8 mouse cellular contexts compared by ENCODE assay signal in the genomic region with DNA sequence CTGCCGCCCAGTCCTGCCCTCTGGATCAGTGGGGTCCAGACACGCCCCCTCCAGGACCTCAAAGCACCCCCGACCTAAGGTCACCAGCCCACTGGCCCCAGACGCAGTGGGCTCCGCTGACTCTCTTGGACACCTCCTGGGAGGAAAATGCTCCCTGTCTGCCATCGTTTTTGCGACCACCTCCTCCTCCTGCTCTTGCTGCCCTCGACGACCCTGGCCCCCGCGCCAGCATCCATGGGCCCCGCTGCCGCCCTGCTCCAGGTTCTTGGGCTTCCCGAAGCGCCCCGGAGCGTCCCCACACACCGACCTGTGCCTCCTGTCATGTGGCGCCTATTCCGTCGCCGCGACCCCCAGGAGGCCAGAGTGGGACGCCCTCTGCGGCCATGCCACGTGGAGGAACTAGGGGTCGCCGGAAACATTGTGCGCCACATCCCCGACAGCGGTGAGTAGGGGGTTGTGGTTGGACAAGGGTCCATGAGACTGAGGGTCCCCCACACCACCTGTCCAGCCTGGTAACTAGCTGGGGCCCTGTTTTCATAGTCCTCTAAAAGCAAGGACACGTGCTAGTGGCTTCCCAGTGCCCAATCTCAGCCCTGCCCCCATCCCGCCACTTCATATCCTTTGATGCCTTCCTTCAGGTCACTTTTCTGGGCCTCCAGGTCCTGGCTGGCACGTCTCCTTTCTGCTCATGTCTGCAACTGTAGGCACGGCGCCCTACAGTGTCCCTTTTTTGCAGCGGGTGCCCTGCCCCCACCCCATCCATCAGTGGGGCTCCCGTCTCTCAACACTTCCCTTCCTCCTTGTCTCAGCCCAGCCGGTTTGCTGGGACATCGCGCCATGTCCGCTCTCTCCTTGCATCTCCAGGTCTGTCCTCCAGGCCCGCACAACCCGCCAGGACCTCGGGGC. TPM values are rescaled to one million over a fixed set of nuclear protein-coding genes. Genes with fewer than 3 reads are reported as not detected.
DNase-seq lines count a peak whose midpoint lies in the region; ATAC-seq and TF ChIP-seq lines count a peak whose summit lies in the region.

No protein-coding gene starts in this region.

- no peaks in the 10 kb centered on the region for H3K9me3 ChIP-seq in kidney, embryonic 16.5 days (ENCODE audit: low read length)
- no peaks in the 10 kb centered on the region for H3K9me3 ChIP-seq in hindbrain, embryonic 15.5 days
- H3K9me3 ChIP-seq in neural tube, embryonic 11.5 days (ENCODE audit: control insufficient read depth, low read length) = no peaks in the 10 kb centered on the region

- TF ChIP-seq POLR2A in kidney, adult 2 months (IDR thresholded peaks at IDR 0.05; ENCODE audit: low read depth, low read length) = no peak

- peaks cover 22% of the 10 kb centered on the region for H3K4me1 ChIP-seq in kidney, embryonic 16.5 days (ENCODE audit: insufficient read depth, low read length)
- H3K4me1 ChIP-seq in kidney, adult 2 months (ENCODE audit: control insufficient read depth, insufficient read depth, low read length) = no peaks in the 10 kb centered on the region
- peaks cover 25% of the 10 kb centered on the region for H3K4me1 ChIP-seq in hindbrain, embryonic 15.5 days (replicated peaks)
- peaks cover 23% of the 10 kb centered on the region for H3K4me1 ChIP-seq in neural tube, embryonic 11.5 days (ENCODE audit: control insufficient read depth, insufficient read depth, low read length)

- peak overlapping the region; percentile 49 for H3K4me2 ChIP-seq in kidney, embryonic 16.5 days (replicated peaks; ENCODE audit: low read depth, low read length)
- H3K4me2 ChIP-seq in hindbrain, embryonic 15.5 days = 0 out of 2 replicates have a peak overlapping the region, but pooled peaks have one; percentile 5
- peak overlapping the region; percentile 33 for H3K4me2 ChIP-seq in neural tube, embryonic 11.5 days (ENCODE audit: low read depth)

- 0 out of 2 replicates have a peak overlapping the region, but pooled peaks have one; percentile 56 for H3K9ac ChIP-seq in kidney, embryonic 16.5 days (replicated peaks; ENCODE audit: low read length)
- no peak overlapping the region for H3K9ac ChIP-seq in hindbrain, embryonic 15.5 days
- peak overlapping the region; percentile 26; the same call in 1 of the 2 replicates for H3K9ac ChIP-seq in neural tube, embryonic 11.5 days (ENCODE audit: low read length)

- 6% methylated on average over 45 of the region's 45 CpGs for WGBS in kidney, embryonic 16.5 days
- 26% methylated on average over 45 of the region's 45 CpGs for WGBS in kidney, adult 2 months
- 8% methylated on average over 45 of the region's 45 CpGs for WGBS in hindbrain, embryonic 15.5 days
- 2% methylated on average over 45 of the region's 45 CpGs for WGBS in neural tube, embryonic 11.5 days

- peak; percentile 11; the same call in 1 of the 2 replicates for ATAC-seq in kidney, embryonic 16.5 days (ENCODE audit: low FRiP score, low TSS enrichment)
- 0 out of 2 replicates have a peak, but pooled peaks have one; percentile 1 for ATAC-seq in hindbrain, embryonic 15.5 days (ENCODE audit: low FRiP score, low read depth)
- ATAC-seq in neural tube, embryonic 11.5 days (ENCODE audit: insufficient read depth, low FRiP score, low TSS enrichment) = peak; percentile 37

- H3K4me3 ChIP-seq in kidney, embryonic 16.5 days (ENCODE audit: low read length) = peak overlapping the region; percentile 30
- H3K4me3 ChIP-seq in kidney, adult 2 months (ENCODE audit: insufficient read depth, low read depth, low read length) = no peak overlapping the region
- H3K4me3 ChIP-seq in hindbrain, embryonic 15.5 days = no peak overlapping the region
- peak overlapping the region; percentile 15 for H3K4me3 ChIP-seq in neural tube, embryonic 11.5 days (ENCODE audit: low read depth, low read length)

- peaks cover 39% of the 10 kb centered on the region for H3K36me3 ChIP-seq in kidney, embryonic 16.5 days (ENCODE audit: insufficient read depth, low read length)
- H3K36me3 ChIP-seq in kidney, adult 2 months (ENCODE audit: control insufficient read depth, insufficient read depth, low read length) = peaks cover 3% of the 10 kb centered on the region
- H3K36me3 ChIP-seq in hindbrain, embryonic 15.5 days = peaks cover 54% of the 10 kb centered on the region
- H3K36me3 ChIP-seq in neural tube, embryonic 11.5 days (ENCODE audit: control insufficient read depth, insufficient read depth, low read length) = peaks cover 18% of the 10 kb centered on the region

- H3K27ac ChIP-seq in kidney, embryonic 16.5 days (ENCODE audit: low read length) = no peak overlapping the region
- H3K27ac ChIP-seq in kidney, adult 2 months (ENCODE audit: insufficient read depth, low read depth, low read length) = no peak overlapping the region
- H3K27ac ChIP-seq in hindbrain, embryonic 15.5 days (replicated peaks) = peak overlapping the region; percentile 18; the same call in 1 of the 2 replicates
- no peak overlapping the region for H3K27ac ChIP-seq in neural tube, embryonic 11.5 days (ENCODE audit: low read depth, low read length)

- DNase-seq in kidney, adult 2 months = no peak
- peak; percentile 83 for DNase-seq in embryo, embryonic 9.5 days (ENCODE audit: extremely low spot score)
- DNase-seq in neural tube, embryonic 11.5 days (ENCODE audit: low spot score) = peak; percentile 26
- DNase-seq in spleen, postnatal 36 days (ENCODE audit: low spot score in 2 of 2) = no peak
- DNase-seq in ovary, postnatal 14 days (ENCODE audit: low spot score) = no peak
- no peak for DNase-seq in kidney, adult 11 months

- no peak for TF ChIP-seq CTCF in kidney, adult 2 months (conservative IDR thresholded peaks at IDR 0.05; ENCODE audit: insufficient read depth, insufficient read length, low read depth, low read length)

- H3K27me3 ChIP-seq in kidney, embryonic 16.5 days (ENCODE audit: insufficient read depth, low read length) = no peaks in the 10 kb centered on the region
- no peaks in the 10 kb centered on the region for H3K27me3 ChIP-seq in kidney, adult 2 months (replicated peaks; ENCODE audit: control insufficient read depth, insufficient read depth, low read length)
- no peaks in the 10 kb centered on the region for H3K27me3 ChIP-seq in hindbrain, embryonic 15.5 days
- H3K27me3 ChIP-seq in neural tube, embryonic 11.5 days (ENCODE audit: control insufficient read depth, insufficient read depth, low read length) = no peaks in the 10 kb centered on the region

RNA-seq across cellular contexts. Expression of a gene that starts 0.5 kb away (rescaled TPM):
- polyA plus RNA-seq in kidney, embryonic 16.5 days (2015; fragmentation: Nextera tagmentation; extraction: Ambion mirVana) = 5.5 TPM in 2 replicates
- polyA plus RNA-seq in kidney, adult 2 months (2012; rRNA removed) = 0.08 TPM in 1 of 2 replicates, not detected in the other
- 2.8 and 7.8 TPM in 2 replicates for polyA plus RNA-seq in hindbrain, embryonic 15.5 days (2015; fragmentation: Nextera tagmentation; extraction: Ambion mirVana)
- 0.93 and 1.5 TPM in 2 replicates for polyA plus RNA-seq in neural tube, embryonic 11.5 days (2014; fragmentation: Nextera tagmentation; extraction: Ambion mirVana)

RNA-seq across cellular contexts. Expression of a gene that starts 14.5 kb away (rescaled TPM):
- 2.5 and 2.7 TPM in 2 replicates for polyA plus RNA-seq in kidney, embryonic 16.5 days (2015; fragmentation: Nextera tagmentation; extraction: Ambion mirVana)
- 0.58 and 0.66 TPM in 2 replicates for polyA plus RNA-seq in kidney, adult 2 months (2012; rRNA removed)
- 37.8 and 43.2 TPM in 2 replicates for polyA plus RNA-seq in hindbrain, embryonic 15.5 days (2015; fragmentation: Nextera tagmentation; extraction: Ambion mirVana)
- 6.8 and 6.9 TPM in 2 replicates for polyA plus RNA-seq in neural tube, embryonic 11.5 days (2014; fragmentation: Nextera tagmentation; extraction: Ambion mirVana)

RNA-seq across cellular contexts. Expression of a gene that starts 23.0 kb away (rescaled TPM):
- polyA plus RNA-seq in kidney, embryonic 16.5 days (2015; fragmentation: Nextera tagmentation; extraction: Ambion mirVana) = 10.6 and 10.9 TPM in 2 replicates
- polyA plus RNA-seq in kidney, adult 2 months (2012; rRNA removed) = 25.8 and 27.4 TPM in 2 replicates
- 14.5 and 15.1 TPM in 2 replicates for polyA plus RNA-seq in hindbrain, embryonic 15.5 days (2015; fragmentation: Nextera tagmentation; extraction: Ambion mirVana)
- 24.0 and 24.1 TPM in 2 replicates for polyA plus RNA-seq in neural tube, embryonic 11.5 days (2014; fragmentation: Nextera tagmentation; extraction: Ambion mirVana)

RNA-seq across cellular contexts. Expression of a gene that starts 27.8 kb away (rescaled TPM):
- polyA plus RNA-seq in kidney, embryonic 16.5 days (2015; fragmentation: Nextera tagmentation; extraction: Ambion mirVana) = 389 and 439 TPM in 2 replicates
- 277 and 300 TPM in 2 replicates for polyA plus RNA-seq in kidney, adult 2 months (2012; rRNA removed)
- polyA plus RNA-seq in hindbrain, embryonic 15.5 days (2015; fragmentation: Nextera tagmentation; extraction: Ambion mirVana) = 291 and 295 TPM in 2 replicates
- 272 and 283 TPM in 2 replicates for polyA plus RNA-seq in neural tube, embryonic 11.5 days (2014; fragmentation: Nextera tagmentation; extraction: Ambion mirVana)

RNA-seq across cellular contexts. Expression of a gene that starts 27.8 kb away (rescaled TPM):
- 51.8 and 54.1 TPM in 2 replicates for polyA plus RNA-seq in kidney, embryonic 16.5 days (2015; fragmentation: Nextera tagmentation; extraction: Ambion mirVana)
- polyA plus RNA-seq in kidney, adult 2 months (2012; rRNA removed) = 38.8 and 42.0 TPM in 2 replicates
- 44.2 and 46.3 TPM in 2 replicates for polyA plus RNA-seq in hindbrain, embryonic 15.5 days (2015; fragmentation: Nextera tagmentation; extraction: Ambion mirVana)
- 51.4 and 55.2 TPM in 2 replicates for polyA plus RNA-seq in neural tube, embryonic 11.5 days (2014; fragmentation: Nextera tagmentation; extraction: Ambion mirVana)

Comparison
In these comparisons a context has a peak if more than half of its experiments do, and no peak if none do; other contexts are left out.
1. H3K4me3 ChIP-seq: peak in kidney, embryonic 16.5 days (single experiment) and neural tube, embryonic 11.5 days (single experiment); none in kidney, adult 2 months (single experiment) and hindbrain, embryonic 15.5 days (single experiment).
2. DNase-seq: peak in embryo, embryonic 9.5 days (single experiment) and neural tube, embryonic 11.5 days (single experiment); none in kidney, adult 2 months (single experiment), spleen, postnatal 36 days (0 of 2), ovary, postnatal 14 days (single experiment) and kidney, adult 11 months (single experiment).
3. Peak in every context shown above with its lines, with median percentiles within 50 percentile points of each other: ATAC-seq and H3K4me2 ChIP-seq.